Mouse (Mus musculus) midbrain, postnatal 0 days (tissue): Measurements from ENCODE around the gene Otop2. TPM values are rescaled to one million over a fixed set of nuclear protein-coding genes. Genes with fewer than 3 reads are reported as not detected.

Experiments
- ATAC-seq: fragments of 200-750 bp; cut with Nextera tagmentation; 2 replicates; pipeline ENCODE4 v1.8.0; 2017; ENCODE audit warnings: moderate number of reproducible peaks, mild to moderate bottlenecking, moderate TSS enrichment, moderate library complexity; ENCODE audit not compliant: low FRiP score
- DNase-seq: peaks from one replicate; pipeline ENCODE4 v3.0.0-alpha.2; 2015; ENCODE audit warnings: low spot score
- H3K27ac ChIP-seq: fragments of 300-500 bp; sonication (generic); 2 replicates; pipeline ENCODE4 v1.5.1; 2014; ENCODE audit warnings: low read depth, mild to moderate bottlenecking, low read length, mixed read lengths
- H3K27me3 ChIP-seq: fragments of 300-500 bp; sonication (generic); 2 replicates; pipeline ENCODE4 v1.6.1; 2014; ENCODE audit warnings: low read length, control low read depth, mixed read lengths; ENCODE audit not compliant: insufficient read depth
- H3K36me3 ChIP-seq: fragments of 300-500 bp; sonication (generic); 2 replicates; pipeline ENCODE4 v1.6.1; 2014; ENCODE audit warnings: low read length, control low read depth, mixed read lengths; ENCODE audit not compliant: insufficient read depth
- H3K4me1 ChIP-seq: fragments of 300-500 bp; sonication (generic); 2 replicates; pipeline ENCODE4 v1.6.1; 2014; ENCODE audit warnings: mild to moderate bottlenecking, control low read depth, antibody characterized with exemption, low read length, mixed read lengths; ENCODE audit not compliant: insufficient read depth
- H3K4me2 ChIP-seq: fragments of 300-500 bp; sonication (generic); 2 replicates; pipeline ENCODE4 v1.6.1; 2014; ENCODE audit warnings: low read depth, mild to moderate bottlenecking, low read length, mixed read lengths; ENCODE audit not compliant: poor library complexity, severe bottlenecking
- H3K4me3 ChIP-seq: fragments of 300-500 bp; sonication (generic); 2 replicates; pipeline ENCODE4 v1.5.1; 2014; ENCODE audit warnings: low read depth, mild to moderate bottlenecking, low read length, moderate library complexity
- H3K9ac ChIP-seq: fragments of 300-500 bp; sonication (generic); replicated peaks from 2 replicates; pipeline ENCODE4 v1.6.1; 2014; ENCODE audit warnings: mild to moderate bottlenecking, low read length, moderate library complexity, mixed read lengths; ENCODE audit not compliant: poor library complexity, severe bottlenecking
- H3K9me3 ChIP-seq: fragments of 300-500 bp; sonication (generic); 2 replicates; pipeline ENCODE4 v1.6.1; 2016; ENCODE audit warnings: low read length, control low read depth
- CTCF ChIP-seq: IDR thresholded peaks from 2 replicates; pipeline ENCODE4 v1.5.1; 2016; ENCODE audit warnings: antibody characterized with exemption, mild to moderate bottlenecking
- WGBS: fragments of 180-500 bp; shearing (Covaris S2); extraction: QIAGEN DNeasy Blood & Tissue Kit; methylation state at CpG from one replicate; pipeline ENCODE4 v1.1.7; 2014; 5-methylcytosine and 5-hydroxymethylcytosine counted together
- polyA plus RNA-seq: library from polyadenylated mRNA; unstranded; fragments of >200 nt; fragmentation: Nextera tagmentation; extraction: Ambion mirVana; gene quantifications from 2 replicates; pipeline ENCODE4 v1.2.1, GENCODE M21; 2015
- total RNA-seq: library from RNA; depleted of rRNA; stranded (reverse); fragments of >200 nt; gene quantifications from 2 replicates; pipeline ENCODE4 v1.2.3, GENCODE M21; 2014; rRNA removed

Otop2 gene
- total and polyA plus RNA-seq, 2 experiments from 2014 or later: 0.05 to 0.15 TPM

DNA sequence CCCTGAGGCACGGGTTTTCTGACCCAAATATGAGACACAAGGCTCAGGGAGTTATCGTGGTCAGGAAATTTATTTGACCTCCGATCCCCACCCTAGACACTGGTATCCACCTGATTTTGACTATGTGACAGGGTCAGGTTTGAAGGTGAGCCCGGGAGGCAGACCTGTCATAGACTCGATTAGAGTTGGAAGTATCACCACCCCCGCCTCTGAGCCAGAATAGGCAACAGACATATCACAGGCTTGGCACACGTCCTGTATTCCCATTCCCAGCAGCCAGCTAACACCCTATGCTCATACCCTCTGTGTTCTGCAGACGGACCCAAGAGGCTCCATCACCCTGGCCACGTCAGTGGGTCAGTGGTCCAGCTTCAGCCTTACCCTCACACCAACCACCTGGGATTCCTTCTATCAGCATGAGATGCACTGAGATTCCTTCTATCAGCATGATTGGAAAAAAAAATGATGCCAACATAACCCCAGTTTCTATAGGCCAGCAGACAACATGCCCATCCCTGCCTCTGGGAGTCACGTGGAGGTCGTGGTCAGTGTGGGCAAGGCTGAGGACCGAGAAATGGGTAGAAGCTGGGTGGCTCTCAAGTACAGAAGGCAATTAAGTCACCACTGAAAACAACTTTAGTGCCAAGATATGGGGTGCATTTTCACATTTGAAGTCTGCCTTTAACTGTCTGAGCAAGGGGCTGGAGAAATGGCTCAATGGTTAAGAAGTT is 67.9 kb downstream of the Otop2 start:
- Histone ChIP-seq H3K4me3 (peak overlapping the region; percentile 39), H3K9ac (peak overlapping the region; percentile 68; the same call in 1 of the 2 replicates), H3K27ac (peak overlapping the region; percentile 81), H3K4me2 (peak overlapping the region; percentile 73), H3K4me1 (0 out of 2 replicates have a peak, but pooled peaks cover 10% of the 10 kb centered on the region), H3K9me3 (no peaks in the 10 kb centered on the region), H3K36me3 (no peaks in the 10 kb centered on the region), H3K27me3 (no peaks in the 10 kb centered on the region)
- 68% methylated on average over 12 of the region's 12 CpGs for WGBS
- DNase-seq (no peak), ATAC-seq (no peak)
- no peak for TF ChIP-seq CTCF

DNA sequence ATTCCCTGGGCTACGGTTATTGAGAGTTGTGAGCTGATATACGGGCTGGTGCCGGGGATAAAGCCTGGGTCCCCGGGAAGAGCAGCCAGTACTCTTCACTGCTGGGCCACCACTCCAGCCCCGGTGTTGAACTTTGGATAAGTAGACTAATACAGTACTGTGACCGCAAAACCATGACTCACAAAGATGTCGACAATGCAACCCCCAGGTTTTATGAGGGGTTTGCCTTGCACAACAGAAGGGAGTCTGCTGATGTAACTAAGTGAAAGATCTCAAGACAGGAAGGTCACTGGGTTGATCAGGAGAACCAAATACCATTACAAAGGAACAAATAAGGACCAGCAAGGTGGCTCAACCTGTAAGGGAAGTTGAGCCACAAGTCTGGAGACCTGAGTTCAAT is 69.8 kb downstream of the Otop2 start:
- no peaks in the 10 kb centered on the region for H3K36me3 ChIP-seq
- H3K9me3 ChIP-seq: no peaks in the 10 kb centered on the region
- no peak for ATAC-seq
- TF ChIP-seq CTCF: no peak
- H3K27ac ChIP-seq: no peak overlapping the region
- no peaks in the 10 kb centered on the region for H3K27me3 ChIP-seq
- no peak overlapping the region for H3K4me3 ChIP-seq
- H3K9ac ChIP-seq: no peak overlapping the region
- no peak for DNase-seq
- 0 out of 2 replicates have a peak, but pooled peaks cover 10% of the 10 kb centered on the region for H3K4me1 ChIP-seq
- H3K4me2 ChIP-seq: no peak overlapping the region
- WGBS: 73% methylated on average over 7 of the region's 7 CpGs

DNA sequence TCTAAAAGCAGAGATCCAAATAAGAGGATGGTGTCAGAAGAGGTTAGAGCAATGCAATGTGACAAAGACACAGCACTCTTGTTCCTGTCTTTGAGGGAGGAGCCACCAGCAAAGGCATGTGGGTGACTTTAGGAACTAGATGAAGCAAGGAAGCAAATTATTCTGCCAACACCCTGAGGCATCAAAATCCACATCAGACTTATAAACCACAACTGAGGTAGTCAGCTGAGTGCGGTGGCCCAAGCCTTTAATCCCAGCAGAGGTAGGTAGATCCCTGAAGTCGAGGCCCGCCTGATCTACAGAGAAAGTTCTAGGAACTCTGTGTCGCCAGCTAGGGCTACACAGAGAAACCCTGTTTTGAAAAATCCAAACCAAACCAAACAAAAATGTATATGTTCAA is 70.3 kb downstream of the Otop2 start:
- no peak for DNase-seq
- H3K4me1 ChIP-seq: 0 out of 2 replicates have a peak, but pooled peaks cover 10% of the 10 kb centered on the region
- WGBS: 86% methylated on average over 4 of the region's 4 CpGs
- no peaks in the 10 kb centered on the region for H3K36me3 ChIP-seq
- no peaks in the 10 kb centered on the region for H3K9me3 ChIP-seq
- no peak overlapping the region for H3K27ac ChIP-seq
- no peak overlapping the region for H3K9ac ChIP-seq
- no peak overlapping the region for H3K4me2 ChIP-seq
- no peak for TF ChIP-seq CTCF
- no peak overlapping the region for H3K4me3 ChIP-seq
- ATAC-seq: no peak
- H3K27me3 ChIP-seq: no peaks in the 10 kb centered on the region

DNA sequence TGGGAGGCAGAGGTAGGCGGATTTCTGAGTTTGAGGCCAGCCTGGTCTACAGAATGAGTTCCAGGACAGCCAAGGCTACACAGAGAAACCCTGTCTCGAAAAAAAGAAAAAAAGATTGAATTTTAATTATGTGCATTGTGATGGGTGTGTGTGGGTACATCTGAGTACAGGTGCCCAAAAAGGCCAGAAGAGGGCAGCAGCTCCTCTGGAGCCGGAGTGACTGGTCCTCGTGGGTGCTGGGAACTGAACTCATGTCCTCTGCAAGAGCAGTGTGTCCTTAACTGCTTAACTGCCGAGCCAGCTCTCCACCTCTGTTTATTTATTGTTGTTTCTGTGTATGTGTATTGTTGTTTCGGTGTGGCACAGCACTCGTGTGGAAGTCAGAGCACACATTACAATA is 70.9 kb downstream of the Otop2 start:
- DNase-seq: no peak
- H3K9ac ChIP-seq: no peak overlapping the region
- no peaks in the 10 kb centered on the region for H3K27me3 ChIP-seq
- no peak overlapping the region for H3K4me2 ChIP-seq
- WGBS: 90% methylated on average over 7 of the region's 7 CpGs
- no peak for ATAC-seq
- peaks cover 10% of the 10 kb centered on the region; the same call in 1 of the 2 replicates for H3K4me1 ChIP-seq
- no peaks in the 10 kb centered on the region for H3K36me3 ChIP-seq
- TF ChIP-seq CTCF: no peak
- H3K9me3 ChIP-seq: no peaks in the 10 kb centered on the region
- no peak overlapping the region for H3K4me3 ChIP-seq
- H3K27ac ChIP-seq: no peak overlapping the region

DNA sequence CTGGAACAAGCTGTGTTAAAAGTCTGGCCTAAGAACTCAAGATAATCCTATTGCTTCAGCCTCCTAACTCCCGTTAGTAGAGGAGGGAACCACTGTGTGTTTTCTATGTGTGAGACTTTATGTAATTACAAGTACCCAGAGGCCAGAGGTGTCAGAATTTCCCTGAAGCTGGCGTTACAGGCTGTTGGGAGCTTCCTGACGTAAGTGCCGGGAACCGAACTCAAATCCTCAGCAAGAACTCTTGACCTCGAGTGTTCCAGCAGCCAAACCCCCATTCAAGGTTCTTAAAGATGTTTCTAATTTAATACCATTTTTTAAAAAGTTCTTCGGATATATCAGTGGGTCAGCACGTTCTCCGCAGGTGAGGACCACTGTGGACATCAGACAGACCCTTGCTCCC is 74.3 kb downstream of the Otop2 start:
- Histone ChIP-seq H3K4me3 (peak overlapping the region; percentile 90; the same call in 1 of the 2 replicates), H3K4me1 (peaks cover 17% of the 10 kb centered on the region), H3K27ac (no peak overlapping the region), H3K9ac (no peak overlapping the region), H3K27me3 (no peaks in the 10 kb centered on the region), H3K4me2 (peak overlapping the region; percentile 82), H3K36me3 (no peaks in the 10 kb centered on the region), H3K9me3 (no peaks in the 10 kb centered on the region)
- ATAC-seq (no peak), DNase-seq (no peak)
- TF ChIP-seq CTCF: no peak
- 14% methylated on average over 9 of the region's 9 CpGs for WGBS

Other genes starting within 250 kb of the Otop2 start
- 0.19 TPM in 1 of 2 replicates, not detected in the other for gene Cd300e, start 245.0 kb upstream of the Otop2 start, total RNA-seq
- gene Cd300e, start 245.0 kb upstream of the Otop2 start, polyA plus RNA-seq: 0.10 and 0.12 TPM in 2 replicates
- 0.57 and 0.93 TPM in 2 replicates for gene Rab37, start 215.7 kb upstream of the Otop2 start, total RNA-seq
- gene Rab37, start 215.7 kb upstream of the Otop2 start, polyA plus RNA-seq: 0.67 and 0.90 TPM in 2 replicates
- 0.16 and 0.42 TPM in 2 replicates for gene Cd300lf, start 173.2 kb upstream of the Otop2 start, total RNA-seq
- 0.09 and 0.10 TPM in 2 replicates for gene Cd300lf, start 173.2 kb upstream of the Otop2 start, polyA plus RNA-seq
- gene Slc9a3r1, start 143.8 kb upstream of the Otop2 start, total RNA-seq: 53.3 and 57.3 TPM in 2 replicates
- gene Slc9a3r1, start 143.8 kb upstream of the Otop2 start, polyA plus RNA-seq: 65.4 and 72.9 TPM in 2 replicates
- 7.8 and 8.5 TPM in 2 replicates for gene Tmem104, start 119.7 kb upstream of the Otop2 start, total RNA-seq
- 12.2 and 12.9 TPM in 2 replicates for gene Tmem104, start 119.7 kb upstream of the Otop2 start, polyA plus RNA-seq
- 13.0 and 19.3 TPM in 2 replicates for gene Nat9, start 119.3 kb upstream of the Otop2 start, total RNA-seq
- gene Nat9, start 119.3 kb upstream of the Otop2 start, polyA plus RNA-seq: 17.5 and 20.1 TPM in 2 replicates
- gene Grin2c, start 39.9 kb upstream of the Otop2 start, total RNA-seq: 2.9 and 4.1 TPM in 2 replicates
- 0.59 and 0.75 TPM in 2 replicates for gene Grin2c, start 39.9 kb upstream of the Otop2 start, polyA plus RNA-seq
- gene Fdxr, start 30.1 kb upstream of the Otop2 start, total RNA-seq: 17.7 and 18.8 TPM in 2 replicates
- 14.8 and 16.7 TPM in 2 replicates for gene Fdxr, start 30.1 kb upstream of the Otop2 start, polyA plus RNA-seq
- gene Fads6, start 9.5 kb upstream of the Otop2 start, total RNA-seq: 10.2 and 10.6 TPM in 2 replicates
- gene Fads6, start 9.5 kb upstream of the Otop2 start, polyA plus RNA-seq: 1.4 and 1.6 TPM in 2 replicates
- 0.14 TPM in 1 of 2 replicates, not detected in the other for gene Ush1g, start 14.9 kb downstream of the Otop2 start, total RNA-seq
- gene Ush1g, start 14.9 kb downstream of the Otop2 start, polyA plus RNA-seq: 0.21 and 0.32 TPM in 2 replicates
- 2.1 and 3.7 TPM in 2 replicates for gene Otop3, start 27.6 kb downstream of the Otop2 start, total RNA-seq
- 1.8 and 2.1 TPM in 2 replicates for gene Otop3, start 27.6 kb downstream of the Otop2 start, polyA plus RNA-seq
- 96.0 and 106 TPM in 2 replicates for gene Hid1, start 60.6 kb downstream of the Otop2 start, total RNA-seq
- gene Hid1, start 60.6 kb downstream of the Otop2 start, polyA plus RNA-seq: 65.6 TPM in 2 replicates
- gene Cdr2l, start 74.8 kb downstream of the Otop2 start, total RNA-seq: 66.0 and 68.8 TPM in 2 replicates
- gene Cdr2l, start 74.8 kb downstream of the Otop2 start, polyA plus RNA-seq: 16.0 and 17.2 TPM in 2 replicates
- 69.2 and 78.1 TPM in 2 replicates for gene Mrpl58, start 96.6 kb downstream of the Otop2 start, total RNA-seq
- gene Mrpl58, start 96.6 kb downstream of the Otop2 start, polyA plus RNA-seq: 187 and 201 TPM in 2 replicates
- 319 and 329 TPM in 2 replicates for gene Atp5h, start 112.8 kb downstream of the Otop2 start, total RNA-seq
- 934 and 951 TPM in 2 replicates for gene Atp5h, start 112.8 kb downstream of the Otop2 start, polyA plus RNA-seq
- gene Kctd2, start 113.0 kb downstream of the Otop2 start, total RNA-seq: 22.1 and 27.4 TPM in 2 replicates
- 27.7 and 29.4 TPM in 2 replicates for gene Kctd2, start 113.0 kb downstream of the Otop2 start, polyA plus RNA-seq
- 0.44 TPM in 1 of 2 replicates, not detected in the other for gene Trim80, start 133.4 kb downstream of the Otop2 start, total RNA-seq
- not detected in 2 replicates for gene Trim80, start 133.4 kb downstream of the Otop2 start, polyA plus RNA-seq
- gene Slc16a5, start 155.3 kb downstream of the Otop2 start, total RNA-seq: not detected in 2 replicates
- 0.21 and 0.23 TPM in 2 replicates for gene Slc16a5, start 155.3 kb downstream of the Otop2 start, polyA plus RNA-seq
- gene Armc7, start 168.5 kb downstream of the Otop2 start, total RNA-seq: 9.0 and 14.0 TPM in 2 replicates
- gene Armc7, start 168.5 kb downstream of the Otop2 start, polyA plus RNA-seq: 12.9 and 13.4 TPM in 2 replicates
- gene Nt5c, start 184.7 kb downstream of the Otop2 start, total RNA-seq: 85.3 and 91.1 TPM in 2 replicates
- 131 and 133 TPM in 2 replicates for gene Nt5c, start 184.7 kb downstream of the Otop2 start, polyA plus RNA-seq
- gene Jpt1, start 207.2 kb downstream of the Otop2 start, total RNA-seq: 744 and 761 TPM in 2 replicates
- 1,252 and 1,259 TPM in 2 replicates for gene Jpt1, start 207.2 kb downstream of the Otop2 start, polyA plus RNA-seq
- gene Sumo2, start 229.1 kb downstream of the Otop2 start, total RNA-seq: 543 and 643 TPM in 2 replicates
- 972 and 1,028 TPM in 2 replicates for gene Sumo2, start 229.1 kb downstream of the Otop2 start, polyA plus RNA-seq